Mouse (Mus musculus) layer of hippocampus, adult 9-11 months (tissue): ENCODE measurements around the gene Arl15.
A peak's percentile ranks its signal among the peaks of the same experiment; 100 is the strongest.

Source experiments
- DNase-seq: peaks from one replicate; pipeline ENCODE4 v3.0.0; 2022

Gene Arl15

GRCm38 (mm10) chr13:113802571-113802970 lies 8.3 kb downstream of the Arl15 start:
- no peak for DNase-seq

GRCm38 (mm10) chr13:113811141-113811540 lies 16.8 kb downstream of the Arl15 start:
- no peak for DNase-seq

- DNase-seq = no peak
Observed at GRCm38 (mm10) chr13:113811910-113812592, 17.7 kb downstream of the Arl15 start.

- no peak for DNase-seq
Observed at GRCm38 (mm10) chr13:113812593-113812975, 18.3 kb downstream of the Arl15 start.

- DNase-seq = no peak
Observed at GRCm38 (mm10) chr13:113814121-113814520, 19.8 kb downstream of the Arl15 start.

GRCm38 (mm10) chr13:113815697-113816420 lies 21.6 kb downstream of the Arl15 start:
- DNase-seq = peak; percentile 63

GRCm38 (mm10) chr13:113816421-113816810 lies 22.1 kb downstream of the Arl15 start:
- DNase-seq = no peak

GRCm38 (mm10) chr13:113819006-113819405 lies 24.7 kb downstream of the Arl15 start:
- no peak for DNase-seq

GRCm38 (mm10) chr13:113820176-113820575 lies 25.9 kb downstream of the Arl15 start:
- no peak for DNase-seq

GRCm38 (mm10) chr13:113821891-113822290 lies 27.6 kb downstream of the Arl15 start:
- peak; percentile 77 for DNase-seq

GRCm38 (mm10) chr13:113824027-113824426 lies 29.7 kb downstream of the Arl15 start:
- DNase-seq = no peak

- no peak for DNase-seq
Observed at GRCm38 (mm10) chr13:113828633-113829032, 34.3 kb downstream of the Arl15 start.

- peak; percentile 28 for DNase-seq
Observed at GRCm38 (mm10) chr13:113829079-113829478, 34.8 kb downstream of the Arl15 start.

GRCm38 (mm10) chr13:113830805-113831204 lies 36.5 kb downstream of the Arl15 start:
- no peak for DNase-seq

GRCm38 (mm10) chr13:113832947-113833346 lies 38.6 kb downstream of the Arl15 start:
- no peak for DNase-seq

GRCm38 (mm10) chr13:113835921-113836320 lies 41.6 kb downstream of the Arl15 start:
- no peak for DNase-seq

- DNase-seq = no peak
Observed at GRCm38 (mm10) chr13:113838601-113839576, 44.6 kb downstream of the Arl15 start.

- DNase-seq = no peak
Observed at GRCm38 (mm10) chr13:113840421-113840820, 46.1 kb downstream of the Arl15 start.

- no peak for DNase-seq
Observed at GRCm38 (mm10) chr13:113842411-113843309, 48.4 kb downstream of the Arl15 start.

GRCm38 (mm10) chr13:113843310-113843649 lies 49.0 kb downstream of the Arl15 start:
- no peak for DNase-seq

- DNase-seq = no peak
Observed at GRCm38 (mm10) chr13:113843901-113844300, 49.6 kb downstream of the Arl15 start.

GRCm38 (mm10) chr13:113844717-113845116 lies 50.4 kb downstream of the Arl15 start:
- DNase-seq = no peak
